Mouse (Mus musculus) embryo, embryonic 9.5 days (tissue): ENCODE data around the gene Rcn3.
A peak's percentile ranks its signal among the peaks of the same experiment; 100 is the strongest.

Experiments
- DNase-seq: peaks from one replicate; pipeline ENCODE4 v3.0.0-alpha.2; 2017; ENCODE audit errors: extremely low spot score

Gene Rcn3

GRCm38 (mm10) chr7:45048001-45048890, 43.8 kb downstream of the Rcn3 start:
- DNase-seq, result no peak

GRCm38 (mm10) chr7:45047491-45047890, 44.5 kb downstream of the Rcn3 start:
- no peak for DNase-seq

- DNase-seq, result no peak
These were observed 45.1 kb downstream of the Rcn3 start for GRCm38 (mm10) chr7:45046853-45047350.

- DNase-seq, result no peak
These were observed 46.3 kb downstream of the Rcn3 start for GRCm38 (mm10) chr7:45045741-45046140.

GRCm38 (mm10) chr7:45043307-45043706, 48.7 kb downstream of the Rcn3 start:
- no peak for DNase-seq

- DNase-seq, result no peak
These were observed 51.2 kb downstream of the Rcn3 start for GRCm38 (mm10) chr7:45040851-45041250.

- DNase-seq, result no peak
These were observed 53.6 kb downstream of the Rcn3 start for GRCm38 (mm10) chr7:45038411-45038810.

GRCm38 (mm10) chr7:45037720-45038361, 54.2 kb downstream of the Rcn3 start:
- DNase-seq, result peak; percentile 59

GRCm38 (mm10) chr7:45036702-45037101, 55.3 kb downstream of the Rcn3 start:
- DNase-seq, result no peak

GRCm38 (mm10) chr7:45035631-45036030, 56.4 kb downstream of the Rcn3 start:
- DNase-seq, result no peak

GRCm38 (mm10) chr7:45033722-45034359, 58.2 kb downstream of the Rcn3 start:
- no peak for DNase-seq
